8 mouse cellular contexts compared by ENCODE assay signal in the genomic region with DNA sequence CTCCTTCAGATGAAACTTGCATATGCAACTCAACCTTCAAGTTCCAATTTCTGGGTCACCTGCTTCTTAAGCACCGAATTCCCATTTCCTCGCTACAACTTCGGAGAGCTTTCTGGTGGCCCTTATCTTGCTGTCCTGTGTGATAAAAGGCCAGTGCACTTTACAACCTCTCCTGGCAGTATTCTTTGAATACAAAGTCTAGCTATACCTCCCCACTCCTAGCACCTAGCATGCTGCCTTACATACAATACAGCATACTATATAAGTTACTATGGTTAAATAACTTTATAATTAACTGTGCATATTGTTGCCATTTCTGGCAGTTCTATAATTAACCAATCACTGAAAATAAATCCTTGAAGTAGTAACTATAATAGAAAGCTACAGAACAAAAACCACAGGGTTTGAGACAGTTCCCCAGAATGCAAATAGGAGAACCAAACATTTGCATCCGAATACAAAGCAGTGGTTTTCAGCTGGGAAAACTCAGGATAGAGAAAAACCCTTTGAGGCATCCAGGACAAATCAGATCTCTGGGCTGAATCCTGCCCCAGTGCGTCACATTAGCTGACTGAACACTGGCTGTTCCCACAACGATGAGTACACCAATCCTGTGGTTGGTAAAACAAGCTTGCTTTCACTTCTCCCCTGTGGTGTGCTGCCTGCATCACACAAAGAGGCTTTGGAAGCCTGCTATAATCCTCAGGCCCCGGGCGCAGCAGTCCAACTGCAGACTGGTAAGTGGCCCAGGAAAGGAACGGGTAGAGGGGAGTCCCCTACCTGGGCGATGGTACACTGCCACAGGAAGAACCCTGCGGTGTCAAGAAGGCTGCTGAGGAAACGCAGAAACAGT. TPM values are rescaled to one million over a fixed set of nuclear protein-coding genes. Genes with fewer than 3 reads are reported as not detected.
DNase-seq lines count a peak whose midpoint lies in the region; ATAC-seq and TF ChIP-seq lines count a peak whose summit lies in the region.

Il18 (plus strand) TSS at position 587 of the 853 bp plus-strand sequence.

- H3K27ac ChIP-seq in liver, adult 2 months (replicated peaks; ENCODE audit: insufficient read depth, low read depth, low read length) = peak within 1 kb of the TSS; percentile 91
- no peak within 1 kb of the TSS for H3K27ac ChIP-seq in kidney, embryonic 16.5 days (ENCODE audit: low read length)
- no peak within 1 kb of the TSS for H3K27ac ChIP-seq in limb, embryonic 13.5 days
- peak within 1 kb of the TSS; percentile 75 for H3K27ac ChIP-seq in midbrain, postnatal 0 days (ENCODE audit: low read depth, low read length)
- H3K27ac ChIP-seq in stomach, embryonic 16.5 days (ENCODE audit: low read length) = peak within 1 kb of the TSS; percentile 70

- ATAC-seq in kidney, embryonic 16.5 days (ENCODE audit: low FRiP score, low TSS enrichment) = no peak
- ATAC-seq in limb, embryonic 13.5 days (ENCODE audit: low FRiP score, low read depth) = no peak
- ATAC-seq in midbrain, postnatal 0 days (ENCODE audit: low FRiP score) = peak; percentile 94
- no peak for ATAC-seq in stomach, embryonic 16.5 days (ENCODE audit: insufficient read depth, low FRiP score)

- TF ChIP-seq POLR2A in liver, adult 2 months (IDR thresholded peaks at IDR 0.05; ENCODE audit: extremely low read depth, insufficient read depth, low read length) = 0 out of 2 replicates have a peak, but pooled peaks have one; percentile 15

- no peaks in the 10 kb centered on the region for H3K27me3 ChIP-seq in liver, adult 2 months (ENCODE audit: control insufficient read depth, insufficient read depth, low read length)
- H3K27me3 ChIP-seq in kidney, embryonic 16.5 days (ENCODE audit: insufficient read depth, low read length) = no peaks in the 10 kb centered on the region
- H3K27me3 ChIP-seq in limb, embryonic 13.5 days = no peaks in the 10 kb centered on the region
- H3K27me3 ChIP-seq in midbrain, postnatal 0 days (ENCODE audit: insufficient read depth, low read length) = no peaks in the 10 kb centered on the region
- no peaks in the 10 kb centered on the region for H3K27me3 ChIP-seq in stomach, embryonic 16.5 days (ENCODE audit: control insufficient read depth, insufficient read depth, low read length)

- peaks cover 4% of the 10 kb centered on the region for H3K36me3 ChIP-seq in liver, adult 2 months (ENCODE audit: control insufficient read depth, insufficient read depth, low read length)
- H3K36me3 ChIP-seq in kidney, embryonic 16.5 days (ENCODE audit: insufficient read depth, low read length) = no peaks in the 10 kb centered on the region
- no peaks in the 10 kb centered on the region for H3K36me3 ChIP-seq in limb, embryonic 13.5 days
- H3K36me3 ChIP-seq in midbrain, postnatal 0 days (ENCODE audit: insufficient read depth, low read length) = no peaks in the 10 kb centered on the region
- H3K36me3 ChIP-seq in stomach, embryonic 16.5 days (ENCODE audit: control insufficient read depth, insufficient read depth, low read length) = no peaks in the 10 kb centered on the region

- H3K79me2 ChIP-seq in liver, adult 2 months (ENCODE audit: control insufficient read depth, insufficient read depth, low read length) = peaks cover 3% of the 10 kb centered on the region; the same call in 1 of the 2 replicates

- H3K4me3 ChIP-seq in liver, adult 2 months (ENCODE audit: insufficient read depth, low read depth, low read length) = peak within 1 kb of the TSS; percentile 51
- no peak within 1 kb of the TSS for H3K4me3 ChIP-seq in kidney, embryonic 16.5 days (ENCODE audit: low read length)
- no peak within 1 kb of the TSS for H3K4me3 ChIP-seq in limb, embryonic 13.5 days
- peak within 1 kb of the TSS; percentile 27 for H3K4me3 ChIP-seq in midbrain, postnatal 0 days (ENCODE audit: low read depth, low read length)
- 0 out of 2 replicates have a peak within 1 kb of the TSS, but pooled peaks have one; percentile 13 for H3K4me3 ChIP-seq in stomach, embryonic 16.5 days (replicated peaks; ENCODE audit: low read length)

- peak within 1 kb of the TSS; percentile 70 for H3K9ac ChIP-seq in liver, adult 2 months (ENCODE audit: low read depth, low read length)
- H3K9ac ChIP-seq in kidney, embryonic 16.5 days (replicated peaks; ENCODE audit: low read length) = no peak within 1 kb of the TSS
- H3K9ac ChIP-seq in limb, embryonic 13.5 days = peak within 1 kb of the TSS; percentile 45; the same call in 1 of the 2 replicates
- peak within 1 kb of the TSS; percentile 42; the same call in 1 of the 2 replicates for H3K9ac ChIP-seq in midbrain, postnatal 0 days (replicated peaks; ENCODE audit: low read length, poor library complexity, severe bottlenecking)
- H3K9ac ChIP-seq in stomach, embryonic 16.5 days (ENCODE audit: low read length) = peak within 1 kb of the TSS; percentile 54; the same call in 1 of the 2 replicates

- peak; percentile 83 for DNase-seq in liver, adult 2 months (ENCODE audit: extremely low read depth, low read depth, low spot score)
- no peak for DNase-seq in liver
- peak; percentile 62 for DNase-seq in embryo, embryonic 10 days (ENCODE audit: low spot score)
- DNase-seq in heart, adult 9 months (ENCODE audit: low spot score in 2 of 2) = peak; percentile 32 to 45
- DNase-seq in midbrain, postnatal 0 days (ENCODE audit: low spot score) = peak; percentile 88

- H3K4me2 ChIP-seq in kidney, embryonic 16.5 days (replicated peaks; ENCODE audit: low read depth, low read length) = peak within 1 kb of the TSS; percentile 13; the same call in 1 of the 2 replicates
- H3K4me2 ChIP-seq in limb, embryonic 13.5 days (replicated peaks) = peak within 1 kb of the TSS; percentile 50
- peak within 1 kb of the TSS; percentile 43 for H3K4me2 ChIP-seq in midbrain, postnatal 0 days (ENCODE audit: low read depth, low read length, poor library complexity, severe bottlenecking)
- H3K4me2 ChIP-seq in stomach, embryonic 16.5 days (ENCODE audit: low read depth, low read length) = peak within 1 kb of the TSS; percentile 38

- peaks cover 16% of the 10 kb centered on the region for H3K4me1 ChIP-seq in liver, adult 2 months (ENCODE audit: control insufficient read depth, insufficient read depth, low read length)
- no peaks in the 10 kb centered on the region for H3K4me1 ChIP-seq in kidney, embryonic 16.5 days (ENCODE audit: insufficient read depth, low read length)
- 0 out of 2 replicates have a peak, but pooled peaks cover 5% of the 10 kb centered on the region for H3K4me1 ChIP-seq in limb, embryonic 13.5 days
- H3K4me1 ChIP-seq in midbrain, postnatal 0 days (ENCODE audit: insufficient read depth, low read length) = no peaks in the 10 kb centered on the region
- no peaks in the 10 kb centered on the region for H3K4me1 ChIP-seq in stomach, embryonic 16.5 days (ENCODE audit: control insufficient read depth, insufficient read depth, low read length)

- 7% methylated on average over 12 of the region's 12 CpGs for WGBS in liver, adult 2 months
- WGBS in kidney, embryonic 16.5 days = 35% methylated on average over 12 of the region's 12 CpGs
- WGBS in limb, embryonic 13.5 days = 33% methylated on average over 12 of the region's 12 CpGs
- 16% methylated on average over 12 of the region's 12 CpGs for WGBS in midbrain, postnatal 0 days
- 25% methylated on average over 12 of the region's 12 CpGs for WGBS in stomach, embryonic 16.5 days

- TF ChIP-seq CTCF in liver, adult 2 months (IDR thresholded peaks at IDR 0.05; ENCODE audit: low read depth, low read length) = no peak
- TF ChIP-seq CTCF in midbrain, postnatal 0 days (IDR thresholded peaks at IDR 0.05) = 0 out of 2 replicates have a peak, but pooled peaks have one; percentile 14

- H3K9me3 ChIP-seq in kidney, embryonic 16.5 days (ENCODE audit: low read length) = no peaks in the 10 kb centered on the region
- no peaks in the 10 kb centered on the region for H3K9me3 ChIP-seq in limb, embryonic 13.5 days
- H3K9me3 ChIP-seq in midbrain, postnatal 0 days (ENCODE audit: low read length) = no peaks in the 10 kb centered on the region
- H3K9me3 ChIP-seq in stomach, embryonic 16.5 days (replicated peaks; ENCODE audit: control insufficient read depth, low read length) = no peaks in the 10 kb centered on the region

RNA-seq across cellular contexts. Expression of gene Il18, which starts in this region (rescaled TPM):
- 27.1 and 32.8 TPM in 2 replicates for total RNA-seq in liver, adult 2 months (2014; rRNA removed)
- polyA plus RNA-seq in liver, adult 2 months (2012; rRNA removed) = 11.1 and 15.4 TPM in 2 replicates
- polyA plus RNA-seq in kidney, embryonic 16.5 days (2015; fragmentation: Nextera tagmentation; extraction: Ambion mirVana) = 1.9 and 2.9 TPM in 2 replicates
- 2.6 and 2.7 TPM in 2 replicates for polyA plus RNA-seq in limb, embryonic 13.5 days (2015; fragmentation: Nextera tagmentation; extraction: Ambion mirVana)
- total RNA-seq in midbrain, postnatal 0 days (2014; rRNA removed) = 18.2 and 20.5 TPM in 2 replicates
- 35.0 and 37.8 TPM in 2 replicates for polyA plus RNA-seq in midbrain, postnatal 0 days (2015; fragmentation: Nextera tagmentation; extraction: Ambion mirVana)
- polyA plus RNA-seq in stomach, embryonic 16.5 days (2015; fragmentation: Nextera tagmentation; extraction: Ambion mirVana) = 21.1 and 24.3 TPM in 2 replicates

Comparison
In these comparisons a context has a peak if more than half of its experiments do, and no peak if none do; other contexts are left out.
1. H3K27ac ChIP-seq: peak in liver, adult 2 months (single experiment), midbrain, postnatal 0 days (single experiment) and stomach, embryonic 16.5 days (single experiment); none in kidney, embryonic 16.5 days (single experiment) and limb, embryonic 13.5 days (single experiment).
2. H3K4me3 ChIP-seq: peak in liver, adult 2 months (single experiment), midbrain, postnatal 0 days (single experiment) and stomach, embryonic 16.5 days (single experiment); none in kidney, embryonic 16.5 days (single experiment) and limb, embryonic 13.5 days (single experiment).
3. Peak in every context shown above with its lines, with median percentiles within 50 percentile points of each other: H3K4me2 ChIP-seq.